Mouse (Mus musculus): ENCODE measurements around the gene Card6. TPM values are rescaled to one million over a fixed set of nuclear protein-coding genes. Genes with fewer than 3 reads are reported as not detected.

Gene Card6
- 1 to 10 TPM; 1.4 to 1.5 TPM for total RNA-seq (2021)

- intact Hi-C loops (cut with DNase I), result loop anchor here (2.0 kb wide), 1 partner anchor 1051 kb away; no protein-coding TSS in a partner anchor
- DNase-seq (ENCODE audit: low spot score in 2 of 2), result no peak
These were observed at the start of gene Card6 for GRCm38 (mm10) chr15:5107686-5108654. TSS of gene Card6 (minus strand) at chr15:5108539.

- no peak for DNase-seq (ENCODE audit: low spot score in 2 of 2)
- intact Hi-C loops (cut with DNase I), result no loop called here
These were observed 49.0 kb upstream of the Card6 start for GRCm38 (mm10) chr15:5157386-5157785.

GRCm38 (mm10) chr15:5156355-5156754 is 48.0 kb upstream of the Card6 start:
- DNase-seq (ENCODE audit: low spot score in 2 of 2), result no peak
- intact Hi-C loops (cut with DNase I), result no loop called here

- intact Hi-C loops (cut with DNase I), result no loop called here
- no peak for DNase-seq (ENCODE audit: low spot score in 2 of 2)
These were observed 46.8 kb upstream of the Card6 start for GRCm38 (mm10) chr15:5155093-5155492.

- intact Hi-C loops (cut with DNase I), result no loop called here
- no peak for DNase-seq (ENCODE audit: low spot score in 2 of 2)
These were observed 46.3 kb upstream of the Card6 start for GRCm38 (mm10) chr15:5154621-5155020.

GRCm38 (mm10) chr15:5152171-5152570 is 43.8 kb upstream of the Card6 start:
- intact Hi-C loops (cut with DNase I), result no loop called here
- DNase-seq (ENCODE audit: low spot score in 2 of 2), result no peak

GRCm38 (mm10) chr15:5149187-5149586 is 40.8 kb upstream of the Card6 start:
- intact Hi-C loops (cut with DNase I), result no loop called here
- no peak for DNase-seq (ENCODE audit: low spot score in 2 of 2)

GRCm38 (mm10) chr15:5145196-5145945 is 37.0 kb upstream of the Card6 start:
- intact Hi-C loops (cut with DNase I), result no loop called here
- DNase-seq (ENCODE audit: low spot score in 2 of 2), result no peak

GRCm38 (mm10) chr15:5144021-5144778 is 35.9 kb upstream of the Card6 start:
- intact Hi-C loops (cut with DNase I), result loop anchor here (5.0 kb wide), 3 partner anchors 43 to 1563 kb away; partner anchors contain the start of genes Ghr, Rictor and Ttc33
- DNase-seq (ENCODE audit: low spot score in 2 of 2), result peak in 1 of 2 experiments; percentile 83

GRCm38 (mm10) chr15:5143361-5144020 is 35.2 kb upstream of the Card6 start, which contains the start of gene Prkaa1:
TSS of gene Prkaa1 (plus strand) at chr15:5143861.
- intact Hi-C loops (cut with DNase I), result loop anchor here (2.0 to 5.0 kb wide), 4 partner anchors 27 to 1564 kb away; partner anchors contain the start of genes Ghr, Rictor, Rpl37 and Ttc33
- peak; percentile 75 to 78 for DNase-seq (ENCODE audit: low spot score in 2 of 2)

- no peak for DNase-seq (ENCODE audit: low spot score in 2 of 2)
- intact Hi-C loops (cut with DNase I), result loop anchor here (2.0 to 5.0 kb wide), 4 partner anchors 26 to 1565 kb away; partner anchors contain the start of genes Ghr, Rictor, Rpl37 and Ttc33
These were observed 34.4 kb upstream of the Card6 start for GRCm38 (mm10) chr15:5142714-5143113.

- intact Hi-C loops (cut with DNase I), result loop anchor here (2.0 to 5.0 kb wide), 4 partner anchors 25 to 1565 kb away; partner anchors contain the start of genes Ghr, Rictor, Rpl37 and Ttc33
- DNase-seq (ENCODE audit: low spot score in 2 of 2), result no peak
These were observed 33.7 kb upstream of the Card6 start for GRCm38 (mm10) chr15:5142047-5142446.

- intact Hi-C loops (cut with DNase I), result loop anchor here (5.0 kb wide), 3 partner anchors 47 to 1567 kb away; partner anchors contain the start of genes Ghr, Rictor and Ttc33
- no peak for DNase-seq (ENCODE audit: low spot score in 2 of 2)
These were observed 32.0 kb upstream of the Card6 start for GRCm38 (mm10) chr15:5140357-5140756.

- DNase-seq (ENCODE audit: low spot score in 2 of 2), result no peak
- intact Hi-C loops (cut with DNase I), result loop anchor here (5.0 kb wide), 3 partner anchors 47 to 1567 kb away; partner anchors contain the start of genes Ghr, Rictor and Ttc33
These were observed 31.5 kb upstream of the Card6 start for GRCm38 (mm10) chr15:5139863-5140262.

GRCm38 (mm10) chr15:5139366-5139765 is 31.0 kb upstream of the Card6 start:
- DNase-seq (ENCODE audit: low spot score in 2 of 2), result no peak
- intact Hi-C loops (cut with DNase I), result no loop called here

- intact Hi-C loops (cut with DNase I), result no loop called here
- DNase-seq (ENCODE audit: low spot score in 2 of 2), result no peak
These were observed 29.9 kb upstream of the Card6 start for GRCm38 (mm10) chr15:5138021-5138856.

GRCm38 (mm10) chr15:5134945-5135483 is 26.7 kb upstream of the Card6 start:
- no peak for DNase-seq (ENCODE audit: low spot score in 2 of 2)
- intact Hi-C loops (cut with DNase I), result no loop called here

Measured in left cerebral cortex, postnatal 36 days (tissue).